Mouse (Mus musculus): ENCODE results near the gene Cyp1a1. TPM values are rescaled to one million over a fixed set of nuclear protein-coding genes. Genes with fewer than 3 reads are reported as not detected.

The Cyp1a1 gene
- total and polyA plus RNA-seq, 2 experiments from 2014 or later: 0.05 TPM; not detected in 1

DNA sequence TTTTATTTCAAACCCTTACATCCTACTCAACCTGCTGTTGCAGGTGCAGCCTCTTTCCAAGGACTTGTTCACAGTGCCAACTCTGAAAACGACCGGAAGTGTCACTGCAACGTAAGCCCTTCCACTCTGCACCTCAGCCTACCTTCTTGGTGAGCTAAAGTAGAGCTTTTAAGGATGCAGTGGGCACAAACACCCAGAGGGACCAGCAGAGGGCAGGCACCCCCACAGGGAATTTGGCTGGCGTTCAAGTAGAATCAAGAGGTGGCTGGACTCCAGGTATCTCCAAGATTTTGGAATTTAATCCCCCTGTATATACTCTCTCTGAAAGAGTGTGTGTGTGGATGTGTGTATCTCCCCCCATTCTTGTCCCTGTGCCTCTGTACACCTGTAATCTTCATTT lies 29.9 kb upstream of the Cyp1a1 start:
- no peak for ATAC-seq (ENCODE audit: insufficient read depth, low read depth)
- no peak overlapping the region for H3K27ac ChIP-seq (ENCODE audit: low read depth)
- no peaks in the 10 kb centered on the region for H3K36me3 ChIP-seq (replicated peaks; ENCODE audit: control insufficient read depth, insufficient read depth, low read length)
- no peak overlapping the region for H3K4me2 ChIP-seq (ENCODE audit: low read depth, low read length)
- H3K9ac ChIP-seq (replicated peaks; ENCODE audit: low read depth, low read length): no peak overlapping the region
- WGBS: 53% methylated on average over 4 of the region's 4 CpGs
- H3K27me3 ChIP-seq (ENCODE audit: control insufficient read depth, insufficient read depth, low read length): no peaks in the 10 kb centered on the region
- DNase-seq (ENCODE audit: low spot score): no peak
- H3K4me3 ChIP-seq (ENCODE audit: low read depth, low read length): no peak overlapping the region
- TF ChIP-seq CTCF (IDR thresholded peaks at IDR 0.05; ENCODE audit: low read depth) (no peak), EP300 (IDR thresholded peaks at IDR 0.05; ENCODE audit: low read depth) (no peak)
- no peaks in the 10 kb centered on the region for H3K9me3 ChIP-seq (replicated peaks; ENCODE audit: control insufficient read depth, low read length)
- peaks cover 3% of the 10 kb centered on the region; the same call in 1 of the 2 replicates for H3K4me1 ChIP-seq (ENCODE audit: control insufficient read depth, insufficient read depth)

DNA sequence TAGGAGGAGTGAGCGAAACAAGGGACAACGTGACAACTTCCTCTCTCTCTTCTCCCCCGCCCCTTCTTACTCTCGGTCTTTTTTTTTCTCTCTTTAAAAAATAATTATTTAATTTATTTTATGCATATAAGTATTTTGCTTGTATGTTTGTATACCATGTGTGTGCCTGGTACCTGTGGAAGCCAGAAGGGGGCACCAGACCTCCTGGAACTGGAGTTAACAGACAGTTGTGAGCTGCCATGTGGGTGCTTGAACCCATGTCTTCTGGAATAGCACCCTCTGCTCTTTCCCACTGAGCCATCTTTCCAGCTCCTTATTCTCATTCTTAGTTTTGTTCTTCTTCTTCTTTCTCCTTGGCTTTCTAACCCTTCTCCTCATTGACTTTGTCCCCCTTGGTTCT lies 28.8 kb upstream of the Cyp1a1 start:
- TF ChIP-seq CTCF (IDR thresholded peaks at IDR 0.05; ENCODE audit: low read depth) (no peak), EP300 (IDR thresholded peaks at IDR 0.05; ENCODE audit: low read depth) (no peak)
- ATAC-seq (ENCODE audit: insufficient read depth, low read depth) (no peak), DNase-seq (ENCODE audit: low spot score) (no peak)
- H3K27ac ChIP-seq (ENCODE audit: low read depth): no peak overlapping the region
- H3K9me3 ChIP-seq (replicated peaks; ENCODE audit: control insufficient read depth, low read length): no peaks in the 10 kb centered on the region
- no peaks in the 10 kb centered on the region for H3K27me3 ChIP-seq (ENCODE audit: control insufficient read depth, insufficient read depth, low read length)
- H3K4me2 ChIP-seq (ENCODE audit: low read depth, low read length): no peak overlapping the region
- no peak overlapping the region for H3K4me3 ChIP-seq (ENCODE audit: low read depth, low read length)
- no peak overlapping the region for H3K9ac ChIP-seq (replicated peaks; ENCODE audit: low read depth, low read length)
- peaks cover 3% of the 10 kb centered on the region; the same call in 1 of the 2 replicates for H3K4me1 ChIP-seq (ENCODE audit: control insufficient read depth, insufficient read depth)
- no peaks in the 10 kb centered on the region for H3K36me3 ChIP-seq (replicated peaks; ENCODE audit: control insufficient read depth, insufficient read depth, low read length)
- 89% methylated on average over 4 of the region's 4 CpGs for WGBS

DNA sequence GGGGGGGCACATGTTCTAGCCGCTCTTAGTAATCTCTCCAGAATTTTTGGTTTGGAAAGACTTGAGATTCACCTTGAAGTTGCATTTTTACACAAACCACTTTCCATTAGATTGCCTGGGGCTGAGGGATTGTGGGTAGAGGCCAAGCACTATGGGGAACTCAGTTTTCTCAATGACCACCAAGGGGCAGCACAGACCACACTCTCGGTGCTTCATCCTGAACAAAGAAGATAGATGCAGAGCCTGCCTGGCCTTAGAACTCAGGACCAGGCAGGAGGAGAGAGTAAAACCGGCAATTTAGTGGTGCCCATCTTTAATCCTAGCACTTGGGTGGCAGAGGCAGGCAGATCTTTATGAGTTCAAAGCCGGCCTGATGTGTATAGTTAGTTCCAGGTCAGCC lies 28.0 kb upstream of the Cyp1a1 start:
- H3K4me2 ChIP-seq (ENCODE audit: low read depth, low read length): no peak overlapping the region
- no peaks in the 10 kb centered on the region for H3K36me3 ChIP-seq (replicated peaks; ENCODE audit: control insufficient read depth, insufficient read depth, low read length)
- peak; percentile 70 for ATAC-seq (ENCODE audit: insufficient read depth, low read depth)
- H3K4me3 ChIP-seq (ENCODE audit: low read depth, low read length): no peak overlapping the region
- no peak overlapping the region for H3K27ac ChIP-seq (ENCODE audit: low read depth)
- H3K27me3 ChIP-seq (ENCODE audit: control insufficient read depth, insufficient read depth, low read length): no peaks in the 10 kb centered on the region
- WGBS: 10% methylated on average over 4 of the region's 4 CpGs
- H3K4me1 ChIP-seq (ENCODE audit: control insufficient read depth, insufficient read depth): peaks cover 3% of the 10 kb centered on the region; the same call in 1 of the 2 replicates
- no peaks in the 10 kb centered on the region for H3K9me3 ChIP-seq (replicated peaks; ENCODE audit: control insufficient read depth, low read length)
- peak; percentile 73 for DNase-seq (ENCODE audit: low spot score)
- no peak overlapping the region for H3K9ac ChIP-seq (replicated peaks; ENCODE audit: low read depth, low read length)
- TF ChIP-seq EP300 (IDR thresholded peaks at IDR 0.05; ENCODE audit: low read depth) (no peak), CTCF (IDR thresholded peaks at IDR 0.05; ENCODE audit: low read depth) (peak; percentile 91)

DNA sequence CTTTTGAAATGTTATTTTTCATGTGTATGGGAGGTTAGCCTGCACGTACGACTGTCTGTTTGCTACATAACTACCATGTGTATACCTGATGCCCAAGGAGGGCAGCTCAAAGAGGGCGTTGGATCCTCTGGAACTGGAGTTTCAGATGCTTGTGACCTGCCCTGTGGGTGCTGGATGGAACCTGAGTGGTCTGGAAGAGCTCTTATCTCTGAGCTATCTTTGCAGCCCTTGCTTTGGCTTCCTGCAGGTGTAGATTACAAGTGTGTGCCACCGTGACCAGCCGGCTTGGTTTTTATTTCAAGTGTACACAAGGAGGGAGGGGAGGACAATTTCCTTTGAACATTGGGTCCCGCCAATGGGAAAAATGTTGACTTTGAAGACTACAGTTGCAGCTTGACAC lies 27.2 kb upstream of the Cyp1a1 start:
- no peaks in the 10 kb centered on the region for H3K27me3 ChIP-seq (ENCODE audit: control insufficient read depth, insufficient read depth, low read length)
- whole genome bisulfite sequencing: 62% methylated on average over 6 of the region's 6 CpGs

DNA sequence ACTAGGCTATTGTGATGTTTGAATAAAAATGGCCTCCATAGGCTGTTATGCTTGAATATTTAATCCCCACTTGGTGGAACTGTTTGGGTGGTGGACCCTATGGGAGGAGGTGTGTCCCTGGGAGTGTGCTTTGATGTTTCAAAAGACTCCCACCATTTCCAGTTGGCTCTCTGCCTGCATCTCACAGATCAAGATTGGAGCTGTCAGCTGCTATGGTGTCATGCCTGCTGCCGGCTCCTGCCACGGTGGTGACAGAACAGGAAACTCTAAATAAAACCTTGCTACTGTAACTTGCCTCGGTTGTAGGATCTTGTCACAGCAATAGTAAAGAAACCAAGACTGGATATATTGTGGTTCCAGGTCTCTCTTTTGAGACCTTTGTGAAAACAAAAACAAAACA lies 26.2 kb upstream of the Cyp1a1 start:
- Histone ChIP-seq H3K4me2 (ENCODE audit: low read depth, low read length) (no peak overlapping the region), H3K4me1 (ENCODE audit: control insufficient read depth, insufficient read depth) (no peaks in the 10 kb centered on the region), H3K9me3 (replicated peaks; ENCODE audit: control insufficient read depth, low read length) (no peaks in the 10 kb centered on the region), H3K27ac (ENCODE audit: low read depth) (no peak overlapping the region), H3K9ac (replicated peaks; ENCODE audit: low read depth, low read length) (no peak overlapping the region), H3K36me3 (replicated peaks; ENCODE audit: control insufficient read depth, insufficient read depth, low read length) (no peaks in the 10 kb centered on the region), H3K4me3 (ENCODE audit: low read depth, low read length) (no peak overlapping the region), H3K27me3 (ENCODE audit: control insufficient read depth, insufficient read depth, low read length) (no peaks in the 10 kb centered on the region)
- no peak for TF ChIP-seq CTCF (IDR thresholded peaks at IDR 0.05; ENCODE audit: low read depth)
- TF ChIP-seq EP300 (IDR thresholded peaks at IDR 0.05; ENCODE audit: low read depth): no peak
- DNase-seq (ENCODE audit: low spot score): no peak
- 6% methylated on average over 3 of the region's 3 CpGs for WGBS
- no peak for ATAC-seq (ENCODE audit: insufficient read depth, low read depth)

More for the DNA sequence above, 27.2 kb upstream of the Cyp1a1 start:
- Histone ChIP-seq H3K27ac (ENCODE audit: low read depth) (no peak overlapping the region), H3K9me3 (replicated peaks; ENCODE audit: control insufficient read depth, low read length) (no peaks in the 10 kb centered on the region), H3K4me1 (ENCODE audit: control insufficient read depth, insufficient read depth) (peaks cover 3% of the 10 kb centered on the region; the same call in 1 of the 2 replicates), H3K36me3 (replicated peaks; ENCODE audit: control insufficient read depth, insufficient read depth, low read length) (no peaks in the 10 kb centered on the region), H3K9ac (replicated peaks; ENCODE audit: low read depth, low read length) (no peak overlapping the region), H3K4me3 (ENCODE audit: low read depth, low read length) (no peak overlapping the region), H3K4me2 (ENCODE audit: low read depth, low read length) (no peak overlapping the region)
- DNase-seq (ENCODE audit: low spot score) (no peak), ATAC-seq (ENCODE audit: insufficient read depth, low read depth) (no peak)
- TF ChIP-seq EP300 (IDR thresholded peaks at IDR 0.05; ENCODE audit: low read depth) (no peak), CTCF (IDR thresholded peaks at IDR 0.05; ENCODE audit: low read depth) (no peak)

DNA sequence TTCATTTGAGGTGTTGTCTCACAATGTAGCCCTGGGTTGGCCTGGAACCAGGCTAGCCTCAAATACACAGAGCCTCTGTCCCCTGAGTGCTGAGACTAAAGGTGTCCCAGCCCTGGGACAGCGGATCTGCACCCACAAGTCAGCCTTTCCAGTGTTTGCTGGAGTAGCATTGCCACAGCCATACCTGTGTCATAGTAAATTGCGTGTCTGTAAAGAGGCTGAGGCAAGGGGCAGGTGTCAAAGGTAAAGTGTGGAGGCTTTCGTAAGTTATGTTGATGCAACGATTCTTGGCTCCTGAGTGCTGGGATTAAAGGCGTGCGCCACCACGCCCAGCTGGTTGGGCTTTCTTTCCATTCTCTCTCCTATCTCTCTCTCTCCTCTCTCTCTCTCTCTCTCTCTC lies 23.1 kb upstream of the Cyp1a1 start:
- Histone ChIP-seq H3K4me2 (ENCODE audit: low read depth, low read length) (no peak overlapping the region), H3K27ac (ENCODE audit: low read depth) (no peak overlapping the region), H3K4me3 (ENCODE audit: low read depth, low read length) (no peak overlapping the region), H3K9ac (replicated peaks; ENCODE audit: low read depth, low read length) (no peak overlapping the region), H3K27me3 (ENCODE audit: control insufficient read depth, insufficient read depth, low read length) (no peaks in the 10 kb centered on the region), H3K36me3 (replicated peaks; ENCODE audit: control insufficient read depth, insufficient read depth, low read length) (no peaks in the 10 kb centered on the region), H3K9me3 (replicated peaks; ENCODE audit: control insufficient read depth, low read length) (no peaks in the 10 kb centered on the region), H3K4me1 (ENCODE audit: control insufficient read depth, insufficient read depth) (no peaks in the 10 kb centered on the region)
- DNase-seq (ENCODE audit: low spot score) (no peak), ATAC-seq (ENCODE audit: insufficient read depth, low read depth) (no peak)
- no peak for TF ChIP-seq CTCF (IDR thresholded peaks at IDR 0.05; ENCODE audit: low read depth)
- TF ChIP-seq EP300 (IDR thresholded peaks at IDR 0.05; ENCODE audit: low read depth): no peak
- WGBS: 34% methylated on average over 7 of the region's 7 CpGs

Data from heart, postnatal 0 days (tissue).